14 mouse cellular contexts compared by ENCODE assay signal in the genomic region with DNA sequence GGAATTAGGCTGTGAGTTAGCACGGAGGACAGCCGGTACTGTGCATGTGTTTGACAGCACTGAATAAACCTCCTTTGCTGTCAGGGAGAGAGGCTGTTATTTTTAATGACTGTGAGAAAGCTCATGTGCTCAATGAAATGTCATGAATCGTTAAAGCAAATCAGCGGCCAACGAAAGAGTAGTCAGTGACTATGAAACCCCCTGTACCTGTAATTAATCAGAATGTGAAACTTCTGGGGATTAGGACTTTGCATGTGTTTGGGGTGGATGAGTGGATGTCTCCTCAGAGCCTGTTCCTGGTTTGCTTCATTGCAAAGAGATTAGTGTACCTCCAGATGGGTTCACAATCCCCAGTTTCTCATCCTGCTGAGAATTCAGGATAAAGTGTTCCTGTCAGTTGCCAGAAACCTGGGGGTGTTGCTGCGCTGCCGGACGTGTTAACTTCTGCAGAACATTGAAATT.
DNase-seq lines count a peak whose midpoint lies in the region.
"Had no signal": no experiment of that assay in that cellular context is flagged by ENCODE, and none has a peak within 500 bp of the region (broad histone marks: within the 10 kb centered on the region; RNA-seq: fewer than 3 reads in every experiment).

No protein-coding gene starts in this region.

- intact Hi-C loops in left cerebral cortex, postnatal 25 days (cut with DNase I): loop anchor here (1.0 to 10.0 kb wide), 4 partner anchors 16 to 234 kb away; no protein-coding TSS in a partner anchor

- no peaks in the 10 kb centered on the region for H3K36me3 ChIP-seq in hindbrain, embryonic 10.5 days
- H3K36me3 ChIP-seq: midbrain, embryonic 13.5 days had no signal

- no peaks in the 10 kb centered on the region for H3K27me3 ChIP-seq in hindbrain, embryonic 10.5 days (ENCODE audit: insufficient read depth, poor library complexity, severe bottlenecking)
- H3K27me3 ChIP-seq: midbrain, embryonic 13.5 days had no signal

- H3K9me3 ChIP-seq in hindbrain, embryonic 10.5 days: no peaks in the 10 kb centered on the region
- H3K9me3 ChIP-seq: midbrain, embryonic 13.5 days had no signal

- no peaks in the 10 kb centered on the region for H3K4me1 ChIP-seq in hindbrain, embryonic 10.5 days (replicated peaks)
- H3K4me1 ChIP-seq: midbrain, embryonic 13.5 days had no signal

- WGBS in hindbrain, embryonic 10.5 days: 87% methylated on average over 8 of the region's 8 CpGs

- no peak overlapping the region for H3K27ac ChIP-seq in hindbrain, embryonic 10.5 days
- H3K27ac ChIP-seq: hindbrain, embryonic 14.5 days; midbrain, embryonic 13.5 days had no signal

- peak; percentile 6 to 22 for DNase-seq in cerebellum, postnatal 10 days
- DNase-seq in cerebellum, adult 18-20 months: no peak
- DNase-seq in right cerebral cortex, adult 18-20 months: peak; percentile 79
- DNase-seq in right cerebral cortex, postnatal 14 days: no peak
- peak; percentile 51 to 90 for DNase-seq in left cerebral cortex, postnatal 25 days (ENCODE audit: low spot score in 2 of 2)
- DNase-seq in yolk sac, embryonic 10.5 days (ENCODE audit: low spot score): no peak
- no peak for DNase-seq in hindbrain, embryonic 10.5 days (ENCODE audit: low spot score)
- DNase-seq in spleen, adult 12 weeks (ENCODE audit: low spot score): no peak
- DNase-seq: adrenal gland, adult 2 months; B cell, adult 2 months; heart, adult 18-20 months; thymus, postnatal 14 days had no signal

- no peak overlapping the region for H3K4me3 ChIP-seq in hindbrain, embryonic 10.5 days
- H3K4me3 ChIP-seq: midbrain, embryonic 13.5 days had no signal

Comparison
In these comparisons a context has a peak if more than half of its experiments do, and no peak if none do; other contexts are left out.
1. DNase-seq: peak in cerebellum, postnatal 10 days (2 of 2), right cerebral cortex, adult 18-20 months (single experiment) and left cerebral cortex, postnatal 25 days (2 of 2); none in cerebellum, adult 18-20 months (0 of 2), right cerebral cortex, postnatal 14 days (single experiment), yolk sac, embryonic 10.5 days (single experiment), hindbrain, embryonic 10.5 days (single experiment) and spleen, adult 12 weeks (single experiment).